Mouse (Mus musculus) neutrophil, adult 5-6 weeks (primary cell): ENCODE results near the gene Kcnj10. TPM values are rescaled to one million over a fixed set of nuclear protein-coding genes. Genes with fewer than 3 reads are reported as not detected.

Experiments used
- ATAC-seq: fragments of 151-379, 151-347 bp; 2 replicates; pipeline ENCODE4 v1.8.0; 2017; ENCODE audit warnings: mild to moderate bottlenecking, moderate TSS enrichment; ENCODE audit not compliant: insufficient number of reproducible peaks, poor library complexity, low FRiP score, severe bottlenecking; ENCODE audit errors: extremely low read depth
- total RNA-seq: library from RNA; stranded (forward); fragments of 200-1000 nt; gene quantifications from 2 replicates; pipeline ENCODE4 v1.2.3, GENCODE M21; 2017

The Kcnj10 gene
- total RNA-seq, 1 experiment from 2014 or later, result not detected

GRCm38 (mm10) chr1:172311248-172311906 is 29.6 kb upstream of the Kcnj10 start:
- no peak for ATAC-seq

DNA sequence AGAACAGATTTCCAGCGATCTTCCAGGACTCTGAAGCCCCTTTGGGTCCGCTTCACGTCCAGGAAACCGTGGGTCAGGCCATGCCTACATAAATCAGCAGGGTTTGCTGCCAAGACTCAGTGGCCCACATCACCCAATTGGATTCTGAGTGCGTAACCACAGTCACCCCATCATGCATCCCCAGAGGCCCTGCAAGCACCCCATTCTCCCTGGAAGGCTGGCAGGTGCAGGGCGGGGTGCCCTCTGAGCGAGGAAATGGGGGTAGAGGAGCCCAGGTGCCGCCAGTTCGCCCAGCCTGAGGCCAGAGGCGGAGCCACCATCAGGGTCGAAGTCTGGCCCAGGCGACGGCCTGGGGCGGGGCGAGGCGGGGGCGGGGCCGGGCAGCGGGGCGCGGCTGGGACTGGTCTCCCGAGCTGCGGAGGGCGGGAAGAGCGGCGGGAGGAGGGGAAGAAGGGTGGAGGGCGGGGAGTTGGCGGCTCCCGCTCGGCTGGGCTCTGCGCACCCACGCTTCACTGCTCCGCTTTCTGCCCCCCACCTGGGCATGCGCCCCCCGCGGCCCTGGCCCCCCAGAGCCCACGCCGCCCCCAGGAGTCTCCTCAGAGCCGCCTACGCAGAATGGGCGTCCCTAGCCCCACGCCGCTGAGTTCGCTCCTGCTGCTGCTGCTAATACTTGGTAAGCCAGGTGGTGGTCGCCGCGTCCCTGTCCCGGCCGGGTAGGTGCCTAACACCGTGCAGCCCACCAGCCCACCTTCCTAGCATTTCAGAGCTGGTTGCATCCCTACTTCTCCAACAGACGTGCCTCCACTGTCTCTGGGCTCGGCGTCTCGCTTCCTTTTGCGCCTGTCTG is 28.9 kb upstream of the Kcnj10 start:
- peak; percentile 39 for ATAC-seq

DNA sequence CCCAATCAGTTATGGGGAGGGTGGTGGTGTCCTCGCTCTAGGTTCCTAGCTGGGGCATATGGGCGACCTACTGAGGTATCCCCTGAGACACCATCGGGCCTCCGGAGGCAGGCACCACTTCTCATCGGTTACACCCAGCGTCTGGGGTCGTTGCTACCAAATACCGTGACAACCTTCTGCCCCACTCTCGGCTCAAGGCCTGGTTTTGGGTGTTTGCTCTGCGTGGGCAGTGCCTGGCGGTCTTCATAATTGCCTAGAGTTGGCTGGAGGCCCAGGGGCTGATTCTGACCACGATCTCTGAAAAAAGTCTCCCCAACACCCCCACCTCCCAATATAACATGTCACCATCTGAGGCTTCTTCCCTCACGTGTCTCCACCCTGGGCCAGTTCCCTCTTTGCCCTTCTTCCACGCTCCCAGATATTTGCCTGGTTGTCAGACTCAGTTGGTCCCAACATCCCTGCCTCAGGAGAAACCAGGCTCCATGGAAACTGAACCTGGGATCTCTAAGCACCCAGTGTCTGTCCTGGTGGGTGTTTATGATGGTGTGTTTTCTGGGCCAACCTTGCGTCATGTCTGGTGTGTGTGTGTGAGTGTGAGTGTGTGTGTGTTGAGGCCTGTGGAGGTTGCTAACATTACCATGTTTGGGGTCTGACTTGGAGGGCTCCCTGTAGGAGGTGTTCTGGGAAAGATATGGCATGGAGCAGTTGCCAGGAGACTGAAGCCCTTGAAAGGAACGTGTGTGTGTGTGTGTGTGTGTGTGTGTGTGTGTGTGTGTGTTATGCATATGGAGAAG is 28.0 kb upstream of the Kcnj10 start:
- no peak for ATAC-seq

DNA sequence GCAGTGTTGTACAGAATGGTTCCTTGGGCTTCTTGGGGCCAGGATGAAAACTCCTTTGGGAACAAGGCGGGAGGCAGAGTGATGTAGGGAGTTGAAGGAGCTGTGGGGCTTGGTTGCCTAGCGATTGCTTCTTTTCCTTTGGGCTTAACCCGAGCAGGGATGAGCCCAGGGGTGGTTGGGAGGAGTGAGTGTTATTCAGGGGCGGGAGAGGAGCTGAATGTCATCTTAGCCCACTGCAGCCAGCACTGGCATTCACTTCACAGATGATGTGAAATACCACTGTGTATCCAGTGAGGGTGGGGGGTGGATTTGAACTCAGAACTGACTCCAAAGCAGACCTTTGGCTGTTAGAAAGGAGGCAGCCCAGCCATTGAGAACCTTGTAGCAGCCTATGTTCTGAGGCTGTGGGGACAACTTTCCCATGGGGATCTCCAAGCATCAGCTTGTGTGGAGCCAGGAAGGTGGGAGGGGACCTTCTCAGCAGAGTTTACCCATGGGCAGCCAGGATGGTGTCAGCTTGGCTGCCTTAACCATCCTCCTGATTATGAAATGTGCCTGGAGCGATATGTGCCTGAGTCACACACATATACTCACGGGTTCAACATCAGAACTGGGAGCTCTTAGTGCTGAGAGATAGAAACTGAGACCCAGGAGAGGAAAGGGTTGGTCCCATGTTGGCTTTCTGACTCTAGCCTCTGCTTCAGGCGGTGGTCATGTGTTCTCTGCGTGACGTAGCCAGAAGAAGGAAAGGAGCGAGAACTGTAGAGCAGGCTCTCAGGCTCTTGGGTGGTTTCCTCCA is 27.2 kb upstream of the Kcnj10 start:
- ATAC-seq, result no peak

DNA sequence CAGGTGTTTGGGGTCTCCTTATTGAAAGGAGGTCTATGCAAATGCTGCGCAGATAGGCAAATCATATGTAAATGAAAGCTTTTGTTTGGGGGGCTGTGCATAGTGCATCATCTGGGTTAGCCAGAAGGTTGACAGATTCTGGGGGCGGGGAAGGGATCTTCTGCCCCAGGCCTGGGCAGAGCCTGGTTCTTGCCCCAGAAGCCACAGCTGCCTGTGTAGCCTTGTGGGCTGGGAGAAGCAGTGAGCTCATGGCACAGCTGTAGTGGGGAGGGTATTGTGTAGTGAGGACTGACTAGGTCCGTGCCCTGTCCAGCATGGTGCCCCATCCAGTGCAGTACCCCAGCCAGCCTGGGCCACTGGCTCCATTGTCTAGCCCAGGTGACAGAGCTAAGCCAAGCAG is 26.1 kb upstream of the Kcnj10 start:
- ATAC-seq, result no peak

DNA sequence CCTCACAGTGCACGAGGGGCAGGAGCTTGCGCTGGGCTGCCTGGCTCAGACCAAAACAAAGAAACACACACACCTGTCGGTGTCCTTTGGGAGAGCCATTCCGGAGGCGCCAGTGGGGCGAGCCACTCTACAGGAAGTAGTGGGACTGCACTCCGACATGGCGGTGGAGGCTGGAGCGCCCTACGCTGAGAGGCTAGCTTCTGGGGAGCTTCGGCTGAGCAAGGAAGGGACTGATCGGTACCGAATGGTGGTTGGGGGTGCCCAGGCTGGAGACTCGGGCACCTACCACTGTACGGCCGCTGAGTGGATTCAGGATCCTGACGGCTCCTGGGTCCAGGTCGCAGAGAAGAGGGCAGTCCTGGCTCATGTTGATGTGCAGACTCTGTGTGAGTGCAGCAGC is 23.6 kb upstream of the Kcnj10 start:
- no peak for ATAC-seq

DNA sequence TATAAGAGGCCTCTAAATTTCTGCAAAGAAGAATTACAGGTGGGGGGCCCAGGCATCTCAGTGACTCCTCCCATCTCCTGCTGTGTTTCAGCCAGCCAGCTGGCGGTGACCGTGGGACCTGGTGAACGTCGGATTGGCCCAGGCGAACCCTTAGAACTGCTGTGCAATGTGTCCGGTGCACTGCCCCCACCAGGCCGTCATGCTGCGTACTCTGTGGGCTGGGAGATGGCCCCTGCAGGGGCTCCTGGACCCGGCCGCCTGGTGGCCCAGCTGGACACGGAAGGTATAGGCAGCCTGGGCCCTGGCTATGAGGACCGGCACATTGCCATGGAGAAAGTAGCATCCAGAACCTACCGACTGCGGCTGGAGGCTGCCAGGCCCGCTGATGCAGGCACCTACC is 23.1 kb upstream of the Kcnj10 start:
- ATAC-seq, result no peak

DNA sequence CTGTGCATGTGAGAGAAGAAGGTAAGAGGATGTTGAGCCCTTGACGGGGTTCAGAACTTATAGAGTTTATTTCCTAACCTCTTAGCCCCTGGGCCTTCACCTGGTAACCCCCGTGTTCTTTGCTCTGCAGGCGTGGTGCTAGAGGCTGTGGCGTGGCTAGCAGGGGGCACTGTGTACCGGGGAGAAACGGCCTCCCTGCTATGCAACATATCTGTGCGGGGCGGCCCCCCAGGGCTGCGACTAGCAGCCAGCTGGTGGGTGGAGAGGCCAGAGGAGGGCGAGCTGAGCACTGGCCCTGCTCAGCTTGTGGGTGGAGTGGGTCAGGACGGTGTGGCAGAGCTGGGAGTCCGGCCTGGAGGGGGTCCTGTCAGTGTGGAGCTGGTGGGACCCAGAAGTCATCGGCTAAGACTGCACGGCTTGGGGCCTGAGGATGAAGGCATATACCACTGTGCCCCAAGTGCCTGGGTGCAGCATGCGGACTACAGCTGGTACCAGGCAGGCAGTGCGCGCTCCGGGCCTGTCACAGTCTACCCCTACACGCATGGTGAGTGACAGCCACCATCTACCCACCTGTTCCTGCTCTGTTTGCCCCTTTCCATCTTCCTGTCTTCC is 22.5 kb upstream of the Kcnj10 start:
- no peak for ATAC-seq

- no peak for ATAC-seq
These were observed 21.7 kb upstream of the Kcnj10 start for GRCm38 (mm10) chr1:172319346-172319745.

GRCm38 (mm10) chr1:172319921-172320411 is 21.0 kb upstream of the Kcnj10 start:
- ATAC-seq, result no peak

DNA sequence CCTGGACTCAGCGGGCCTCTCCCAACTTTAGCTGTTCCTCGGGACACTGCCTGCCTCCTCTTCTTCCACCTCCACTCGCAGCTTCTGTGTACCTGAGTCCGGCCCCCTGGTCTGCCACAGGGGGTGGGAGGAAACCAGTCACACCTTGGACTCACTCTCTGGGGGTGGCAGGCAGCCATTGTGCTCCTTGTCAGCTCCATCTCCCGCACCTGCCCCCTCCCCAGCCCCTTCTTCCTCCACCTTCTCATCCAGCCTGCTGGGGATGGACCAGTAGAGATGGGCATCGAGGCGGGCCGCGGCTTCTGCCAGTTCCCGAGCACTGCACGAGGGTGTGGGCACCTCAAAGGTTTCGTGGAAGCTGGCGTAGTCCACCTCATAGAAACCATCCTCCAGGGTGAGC is 18.3 kb upstream of the Kcnj10 start:
- ATAC-seq, result no peak

GRCm38 (mm10) chr1:172323298-172323697 is 17.7 kb upstream of the Kcnj10 start:
- ATAC-seq, result no peak

GRCm38 (mm10) chr1:172323801-172324359 is 17.1 kb upstream of the Kcnj10 start:
- ATAC-seq, result no peak

- peak; percentile 65 for ATAC-seq
These were observed 16.3 kb upstream of the Kcnj10 start for GRCm38 (mm10) chr1:172324725-172325124.

DNA sequence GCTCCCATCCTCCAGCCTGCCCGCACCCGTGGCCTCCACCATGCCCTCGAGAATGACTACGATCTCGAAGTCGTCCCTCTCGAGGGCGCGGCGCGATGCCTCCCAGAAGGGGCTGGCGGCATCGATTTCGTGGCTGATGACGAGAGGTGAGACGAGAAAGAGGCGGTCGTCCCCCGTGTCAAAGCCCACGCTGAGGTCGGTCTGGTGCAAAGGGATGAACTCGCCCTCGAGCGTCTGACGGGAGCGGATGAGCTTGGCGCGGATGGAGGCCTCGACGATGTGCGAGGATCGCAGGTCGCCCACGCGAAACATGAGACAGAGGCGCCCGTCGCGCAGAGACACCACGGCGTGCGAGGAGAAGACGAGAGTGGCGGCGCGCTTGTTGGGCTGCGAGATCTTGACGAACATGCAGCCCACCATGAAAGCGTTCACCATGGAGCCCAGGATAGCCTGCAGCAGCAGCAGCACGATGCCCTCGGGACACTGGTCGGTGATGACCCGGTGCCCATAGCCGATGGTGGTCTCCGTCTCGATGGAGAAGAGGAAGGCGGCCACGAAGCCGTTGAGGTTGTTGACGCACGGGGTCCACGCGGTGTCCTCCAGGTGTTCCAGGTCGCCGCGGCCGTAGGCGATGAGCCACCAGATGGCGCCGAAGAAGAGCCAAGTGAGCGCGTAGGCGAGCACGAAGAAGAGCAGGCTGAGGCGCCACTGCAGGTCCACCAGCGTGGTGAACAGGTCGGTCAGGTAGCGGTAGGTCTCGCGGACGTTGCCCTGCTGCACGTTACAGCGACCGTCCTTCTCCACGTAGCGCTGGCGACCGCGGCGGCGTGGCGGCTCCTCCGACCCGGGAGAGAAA is 15.1 kb upstream of the Kcnj10 start:
- peak; percentile 72 for ATAC-seq

- no peak for ATAC-seq
These were observed 14.3 kb upstream of the Kcnj10 start for GRCm38 (mm10) chr1:172326684-172327083.
